Mouse (Mus musculus) T-cell, adult 2 months (primary cell): ENCODE measurements around the gene Rnf126.

Experiments
- DNase-seq: peaks from one replicate; pipeline ENCODE4 v3.0.0; 2022; ENCODE audit warnings: low spot score

Gene Rnf126

GRCm38 (mm10) chr10:79766508-79767325 is at the start of gene Rnf126:
Gene Rnf126 (minus strand): TSS chr10:79766952.
- peak; percentile 96 for DNase-seq

GRCm38 (mm10) chr10:79815671-79816494 is 49.1 kb upstream of the Rnf126 start:
- DNase-seq: no peak

GRCm38 (mm10) chr10:79814271-79814842 is 47.6 kb upstream of the Rnf126 start:
- no peak for DNase-seq

- peak; percentile 73 for DNase-seq
Observed at GRCm38 (mm10) chr10:79811736-79812637, 45.2 kb upstream of the Rnf126 start.

GRCm38 (mm10) chr10:79808728-79809127 is 42.0 kb upstream of the Rnf126 start:
- no peak for DNase-seq

- DNase-seq: no peak
Observed at GRCm38 (mm10) chr10:79807826-79808225, 41.1 kb upstream of the Rnf126 start.

GRCm38 (mm10) chr10:79806972-79807371 is 40.2 kb upstream of the Rnf126 start:
- no peak for DNase-seq

- DNase-seq: no peak
Observed at GRCm38 (mm10) chr10:79806331-79806730, 39.6 kb upstream of the Rnf126 start.

GRCm38 (mm10) chr10:79805636-79806035 is 38.9 kb upstream of the Rnf126 start:
- no peak for DNase-seq

GRCm38 (mm10) chr10:79803716-79804323 is 37.1 kb upstream of the Rnf126 start:
- DNase-seq: no peak

GRCm38 (mm10) chr10:79802331-79802971 is 35.7 kb upstream of the Rnf126 start:
- no peak for DNase-seq

- no peak for DNase-seq
Observed at GRCm38 (mm10) chr10:79801837-79802236, 35.1 kb upstream of the Rnf126 start.

- no peak for DNase-seq
Observed at GRCm38 (mm10) chr10:79800508-79800907, 33.8 kb upstream of the Rnf126 start.

- no peak for DNase-seq
Observed at GRCm38 (mm10) chr10:79798289-79798928, 31.7 kb upstream of the Rnf126 start.

- no peak for DNase-seq
Observed at GRCm38 (mm10) chr10:79797326-79797725, 30.6 kb upstream of the Rnf126 start.

- DNase-seq: no peak
Observed at GRCm38 (mm10) chr10:79795905-79796304, 29.2 kb upstream of the Rnf126 start.

- DNase-seq: no peak
Observed at GRCm38 (mm10) chr10:79794491-79794931, 27.8 kb upstream of the Rnf126 start.

GRCm38 (mm10) chr10:79793738-79794490 is 27.2 kb upstream of the Rnf126 start:
- no peak for DNase-seq

- peak; percentile 67 for DNase-seq
Observed at GRCm38 (mm10) chr10:79793051-79793737, 26.4 kb upstream of the Rnf126 start, which contains the start of gene Palm. Gene Palm (plus strand): TSS chr10:79793572.
